Mouse (Mus musculus) intestine, embryonic 14.5 days (tissue): ENCODE measurements at regions not wholly inside any gene's neighbourhood (a gene's known extent, or its start where the extent isn't known, plus 50 kb on each side); places are given as distances from the start of the nearest gene placed in this dataset.
A peak's percentile ranks its signal among the peaks of the same experiment; 100 is the strongest.
"Not testable (repeated sequence)": the region's sequence is repeated elsewhere in the genome, so short reads cannot be mapped to it uniquely, and the experiment has no call there.

ENCODE experiments used
- ATAC-seq: fragments of 200-750 bp; cut with Nextera tagmentation; replicated peaks from 2 replicates; pipeline ENCODE4 v1.8.0; 2017; ENCODE audit warnings: low read depth, moderate number of reproducible peaks, moderate TSS enrichment, moderate library complexity; ENCODE audit not compliant: low FRiP score, low TSS enrichment
- DNase-seq: peaks from one replicate; pipeline ENCODE4 v3.0.0-alpha.2; 2018; ENCODE audit warnings: low spot score
- H3K27ac ChIP-seq: fragments of 300-500 bp; sonication (generic); 2 replicates; pipeline ENCODE4 v1.5.1; 2014; ENCODE audit warnings: low read depth, mild to moderate bottlenecking, control low read depth
- H3K27me3 ChIP-seq: fragments of 300-500 bp; sonication (generic); replicated peaks from 2 replicates; pipeline ENCODE4 v1.6.1; 2014; ENCODE audit warnings: low read length, control low read depth; ENCODE audit not compliant: control insufficient read depth, insufficient read depth
- H3K36me3 ChIP-seq: fragments of 300-500 bp; sonication (generic); 2 replicates; pipeline ENCODE4 v1.6.1; 2014; ENCODE audit warnings: low read length, control low read depth; ENCODE audit not compliant: control insufficient read depth, insufficient read depth
- H3K4me1 ChIP-seq: fragments of 300-500 bp; sonication (generic); replicated peaks from 2 replicates; pipeline ENCODE4 v1.6.1; 2014; ENCODE audit warnings: low read length, control low read depth, mixed read lengths; ENCODE audit not compliant: control insufficient read depth, insufficient read depth
- H3K4me2 ChIP-seq: fragments of 300-500 bp; sonication (generic); 2 replicates; pipeline ENCODE4 v1.6.1; 2014; ENCODE audit warnings: low read length
- H3K4me3 ChIP-seq: fragments of 300-500 bp; sonication (generic); 2 replicates; pipeline ENCODE4 v1.5.1; 2014; ENCODE audit warnings: low read depth, low read length, control low read depth, mixed read lengths
- H3K9ac ChIP-seq: fragments of 300-500 bp; sonication (generic); 2 replicates; pipeline ENCODE4 v1.6.1; 2014; ENCODE audit warnings: mild to moderate bottlenecking, low read length
- H3K9me3 ChIP-seq: fragments of 300-500 bp; sonication (generic); 2 replicates; pipeline ENCODE4 v1.6.1; 2016; ENCODE audit warnings: low read length, control low read depth; ENCODE audit not compliant: control insufficient read depth
- WGBS: fragments of 180-500 bp; shearing (Covaris S2); extraction: QIAGEN DNeasy Blood & Tissue Kit; methylation state at CpG from one replicate; pipeline ENCODE4 v1.1.7; 2014; 5-methylcytosine and 5-hydroxymethylcytosine counted together

GRCm38 (mm10) chr1:164999515-164999914, 64.2 kb upstream of the Xcl1 start:
- H3K36me3 ChIP-seq, result no peaks in the 10 kb centered on the region
- no peaks in the 10 kb centered on the region for H3K27me3 ChIP-seq
- peak overlapping the region; percentile 30; the same call in 1 of the 2 replicates for H3K27ac ChIP-seq
- DNase-seq, result no peak
- no peak overlapping the region for H3K4me3 ChIP-seq
- H3K9me3 ChIP-seq, result no peaks in the 10 kb centered on the region
- H3K9ac ChIP-seq, result no peak overlapping the region
- ATAC-seq, result peak; percentile 72; the same call in 1 of the 2 replicates
- no peak overlapping the region for H3K4me2 ChIP-seq
- H3K4me1 ChIP-seq, result no peaks in the 10 kb centered on the region
- 54% methylated on average over 10 of the region's 10 CpGs for WGBS

- Histone ChIP-seq H3K4me3 (no peak overlapping the region), H3K4me2 (no peak overlapping the region), H3K27ac (no peak overlapping the region), H3K27me3 (no peaks in the 10 kb centered on the region), H3K9ac (no peak overlapping the region), H3K9me3 (no peaks in the 10 kb centered on the region), H3K4me1 (peaks cover 5% of the 10 kb centered on the region), H3K36me3 (no peaks in the 10 kb centered on the region)
- WGBS, result 73% methylated on average over 3 of the region's 3 CpGs
- DNase-seq (no peak), ATAC-seq (no peak)
Observed at GRCm38 (mm10) chr1:164998621-164999020, 63.3 kb upstream of the Xcl1 start.

DNA sequence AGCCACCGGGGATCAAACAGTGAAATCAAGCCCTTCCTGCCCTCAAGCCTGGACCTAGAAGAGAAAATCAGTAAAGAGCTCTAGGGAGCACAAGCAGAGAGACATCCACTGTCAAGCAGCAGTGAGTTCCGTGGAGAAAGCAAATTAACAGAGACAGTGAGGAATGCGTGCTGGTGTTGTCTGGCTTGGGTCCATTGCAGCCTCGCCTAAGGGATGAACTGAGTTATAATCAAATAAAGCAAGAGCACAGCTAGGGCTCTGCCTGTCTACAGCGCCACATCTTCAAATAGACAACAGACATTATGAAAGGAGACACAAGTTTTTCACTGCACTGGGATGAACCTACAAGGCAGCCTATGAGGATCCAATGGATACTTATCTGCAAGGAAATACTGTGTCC, 62.3 kb upstream of the Xcl1 start:
- H3K4me2 ChIP-seq, result no peak overlapping the region

GRCm38 (mm10) chr1:164994247-164994660, 58.9 kb upstream of the Xcl1 start:
- no peaks in the 10 kb centered on the region for H3K9me3 ChIP-seq
- no peak overlapping the region for H3K4me3 ChIP-seq
- H3K27me3 ChIP-seq, result no peaks in the 10 kb centered on the region
- ATAC-seq, result peak; percentile 45
- H3K27ac ChIP-seq, result peak overlapping the region; percentile 57; the same call in 1 of the 2 replicates
- peak; percentile 64 for DNase-seq
- no peaks in the 10 kb centered on the region for H3K36me3 ChIP-seq
- H3K4me2 ChIP-seq, result no peak overlapping the region
- WGBS, result 14% methylated on average over 6 of the region's 6 CpGs
- H3K9ac ChIP-seq, result no peak overlapping the region
- peaks cover 5% of the 10 kb centered on the region for H3K4me1 ChIP-seq

More for the DNA sequence above, 62.3 kb upstream of the Xcl1 start:
- H3K4me1 ChIP-seq, result peaks cover 5% of the 10 kb centered on the region
- WGBS, result 22% methylated on average over 5 of the region's 5 CpGs
- no peaks in the 10 kb centered on the region for H3K36me3 ChIP-seq
- no peak for DNase-seq
- no peaks in the 10 kb centered on the region for H3K9me3 ChIP-seq
- no peaks in the 10 kb centered on the region for H3K27me3 ChIP-seq
- H3K9ac ChIP-seq, result no peak overlapping the region
- ATAC-seq, result no peak
- no peak overlapping the region for H3K27ac ChIP-seq
- no peak overlapping the region for H3K4me3 ChIP-seq

- peak overlapping the region; percentile 57; the same call in 1 of the 2 replicates for H3K27ac ChIP-seq
- not testable (repeated sequence) for H3K4me1 ChIP-seq, H3K27me3 ChIP-seq, H3K4me2 ChIP-seq, H3K9ac ChIP-seq, DNase-seq, H3K4me3 ChIP-seq, H3K36me3 ChIP-seq, H3K9me3 ChIP-seq
- peak; percentile 73 for ATAC-seq
Observed at GRCm38 (mm10) chr1:164993175-164993875, 58.0 kb upstream of the Xcl1 start.

DNA sequence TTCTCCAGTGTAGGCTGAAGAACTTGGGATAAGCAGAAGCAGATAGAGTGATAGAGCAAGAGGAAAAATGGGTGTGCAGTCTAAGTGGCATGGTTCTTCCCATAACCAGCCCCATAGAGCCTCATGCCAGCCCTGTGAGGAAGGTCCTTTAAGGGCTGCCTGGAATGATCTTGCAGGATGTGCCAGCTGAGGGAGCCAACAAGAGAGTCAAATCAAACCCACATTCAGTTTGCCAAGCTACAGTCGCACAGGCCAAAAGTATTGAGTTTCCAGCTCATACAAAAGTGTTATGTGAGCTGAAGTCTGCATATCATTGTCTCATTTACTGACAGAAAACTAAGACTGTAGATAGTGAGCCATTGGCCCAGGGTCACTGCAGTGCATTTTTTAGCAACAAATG, 53.7 kb upstream of the Xcl1 start:
- no peak for DNase-seq

DNA sequence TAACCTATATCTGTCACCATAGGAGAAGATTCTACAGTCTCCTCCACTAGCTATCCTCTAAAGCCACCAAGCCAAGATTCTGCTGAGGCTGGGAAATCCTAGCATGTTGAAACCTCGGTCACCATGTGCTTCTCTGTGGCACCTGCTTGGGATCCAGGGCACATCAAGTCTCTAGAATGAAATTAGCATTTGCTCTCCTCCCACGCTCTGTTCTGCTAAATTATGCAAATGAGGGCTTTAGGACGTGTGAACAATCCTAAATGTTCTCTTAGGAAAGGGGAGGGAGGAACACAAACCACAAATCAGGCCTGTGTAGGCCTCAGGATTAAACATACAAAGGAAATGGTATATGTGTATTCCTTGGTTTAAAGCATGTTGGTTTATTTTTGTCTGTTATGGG, 52.9 kb upstream of the Xcl1 start:
- no peak for DNase-seq

More for the DNA sequence above, 53.7 kb upstream of the Xcl1 start:
- 88% methylated on average over 1 of the region's 1 CpGs for WGBS
- peaks cover 2% of the 10 kb centered on the region; the same call in 1 of the 2 replicates for H3K9me3 ChIP-seq
- peaks cover 2% of the 10 kb centered on the region for H3K4me1 ChIP-seq
- no peak for ATAC-seq
- no peak overlapping the region for H3K4me3 ChIP-seq
- H3K36me3 ChIP-seq, result no peaks in the 10 kb centered on the region
- no peaks in the 10 kb centered on the region for H3K27me3 ChIP-seq
- H3K4me2 ChIP-seq, result no peak overlapping the region
- no peak overlapping the region for H3K9ac ChIP-seq
- H3K27ac ChIP-seq, result no peak overlapping the region

GRCm38 (mm10) chr1:164985521-164985920, 50.2 kb upstream of the Xcl1 start:
- DNase-seq, H3K9me3 ChIP-seq, ATAC-seq, H3K27me3 ChIP-seq, H3K27ac ChIP-seq, H3K36me3 ChIP-seq, H3K4me3 ChIP-seq, H3K4me2 ChIP-seq, H3K9ac ChIP-seq, H3K4me1 ChIP-seq: not testable (repeated sequence)
- 95% methylated on average over 21 of the region's 21 CpGs for WGBS

More for the DNA sequence above, 52.9 kb upstream of the Xcl1 start:
- ATAC-seq, result no peak
- no peak overlapping the region for H3K9ac ChIP-seq
- H3K27ac ChIP-seq, result no peak overlapping the region
- H3K9me3 ChIP-seq, result peaks cover 2% of the 10 kb centered on the region; the same call in 1 of the 2 replicates
- H3K4me1 ChIP-seq, result no peaks in the 10 kb centered on the region
- no peaks in the 10 kb centered on the region for H3K36me3 ChIP-seq
- H3K4me3 ChIP-seq, result no peak overlapping the region
- 81% methylated on average over 3 of the region's 3 CpGs for WGBS
- no peaks in the 10 kb centered on the region for H3K27me3 ChIP-seq
- H3K4me2 ChIP-seq, result no peak overlapping the region
